Mouse (Mus musculus): ENCODE measurements around the gene Xpo6. TPM values are rescaled to one million over a fixed set of nuclear protein-coding genes. Genes with fewer than 3 reads are reported as not detected.

Xpo6 gene
- polyA plus RNA-seq, 1 experiment from 2014 or later: 20.8 TPM

GRCm38 (mm10) chr7:126168584-126168983 lies 31.7 kb downstream of the Xpo6 start:
- no peak overlapping the region for H3K4me3 ChIP-seq (ENCODE audit: low read depth, low read length)
- TF ChIP-seq CTCF (IDR thresholded peaks at IDR 0.05) (no peak), EP300 (IDR thresholded peaks at IDR 0.05) (no peak)
- no peaks in the 10 kb centered on the region for H3K4me1 ChIP-seq (ENCODE audit: insufficient read depth, low read depth, low read length)
- 78% methylated on average over 6 of the region's 6 CpGs for WGBS
- H3K9me3 ChIP-seq (ENCODE audit: low read length): no peaks in the 10 kb centered on the region
- ATAC-seq (no peak; the same call in 1 of the 2 replicates), DNase-seq (ENCODE audit: low spot score) (peak; percentile 23)
- no peak overlapping the region for H3K4me2 ChIP-seq (replicated peaks; ENCODE audit: low read depth, low read length)
- no peaks in the 10 kb centered on the region for H3K27me3 ChIP-seq (replicated peaks; ENCODE audit: insufficient read depth, low read length)
- H3K36me3 ChIP-seq (ENCODE audit: insufficient read depth, low read length): no peaks in the 10 kb centered on the region
- H3K27ac ChIP-seq (ENCODE audit: low read length): no peak overlapping the region
- no peak overlapping the region for H3K9ac ChIP-seq (replicated peaks; ENCODE audit: low read depth)

GRCm38 (mm10) chr7:126167426-126167825 lies 32.9 kb downstream of the Xpo6 start:
- H3K27ac ChIP-seq (ENCODE audit: low read length): no peak overlapping the region
- no peak overlapping the region for H3K4me3 ChIP-seq (ENCODE audit: low read depth, low read length)
- TF ChIP-seq CTCF (IDR thresholded peaks at IDR 0.05): no peak
- no peak for TF ChIP-seq EP300 (IDR thresholded peaks at IDR 0.05)
- ATAC-seq (no peak), DNase-seq (ENCODE audit: low spot score) (no peak)
- H3K9ac ChIP-seq (replicated peaks; ENCODE audit: low read depth): no peak overlapping the region
- H3K4me2 ChIP-seq (replicated peaks; ENCODE audit: low read depth, low read length): no peak overlapping the region
- no peaks in the 10 kb centered on the region for H3K9me3 ChIP-seq (ENCODE audit: low read length)
- 28% methylated on average over 3 of the region's 3 CpGs for WGBS
- no peaks in the 10 kb centered on the region for H3K36me3 ChIP-seq (ENCODE audit: insufficient read depth, low read length)
- H3K27me3 ChIP-seq (replicated peaks; ENCODE audit: insufficient read depth, low read length): no peaks in the 10 kb centered on the region
- no peaks in the 10 kb centered on the region for H3K4me1 ChIP-seq (ENCODE audit: insufficient read depth, low read depth, low read length)

GRCm38 (mm10) chr7:126166571-126166970 lies 33.7 kb downstream of the Xpo6 start:
- Histone ChIP-seq H3K4me3 (ENCODE audit: low read depth, low read length) (no peak overlapping the region), H3K27ac (ENCODE audit: low read length) (no peak overlapping the region), H3K9me3 (ENCODE audit: low read length) (no peaks in the 10 kb centered on the region), H3K9ac (replicated peaks; ENCODE audit: low read depth) (no peak overlapping the region), H3K4me1 (ENCODE audit: insufficient read depth, low read depth, low read length) (no peaks in the 10 kb centered on the region), H3K36me3 (ENCODE audit: insufficient read depth, low read length) (no peaks in the 10 kb centered on the region), H3K27me3 (replicated peaks; ENCODE audit: insufficient read depth, low read length) (no peaks in the 10 kb centered on the region), H3K4me2 (replicated peaks; ENCODE audit: low read depth, low read length) (no peak overlapping the region)
- TF ChIP-seq CTCF (IDR thresholded peaks at IDR 0.05) (no peak), EP300 (IDR thresholded peaks at IDR 0.05) (no peak)
- ATAC-seq (no peak), DNase-seq (ENCODE audit: low spot score) (no peak)

GRCm38 (mm10) chr7:126158238-126158637 lies 42.1 kb downstream of the Xpo6 start:
- WGBS: 79% methylated on average over 3 of the region's 3 CpGs

GRCm38 (mm10) chr7:126155746-126156145 lies 44.6 kb downstream of the Xpo6 start:
- WGBS: 85% methylated on average over 1 of the region's 1 CpGs
- no peak overlapping the region for H3K4me3 ChIP-seq (ENCODE audit: low read depth, low read length)
- H3K9me3 ChIP-seq (ENCODE audit: low read length): no peaks in the 10 kb centered on the region
- H3K4me2 ChIP-seq (replicated peaks; ENCODE audit: low read depth, low read length): no peak overlapping the region
- TF ChIP-seq EP300 (IDR thresholded peaks at IDR 0.05) (no peak), CTCF (IDR thresholded peaks at IDR 0.05) (no peak)
- DNase-seq (ENCODE audit: low spot score) (no peak), ATAC-seq (no peak)
- no peaks in the 10 kb centered on the region for H3K4me1 ChIP-seq (ENCODE audit: insufficient read depth, low read depth, low read length)
- H3K9ac ChIP-seq (replicated peaks; ENCODE audit: low read depth): no peak overlapping the region
- H3K27ac ChIP-seq (ENCODE audit: low read length): no peak overlapping the region
- peaks cover 22% of the 10 kb centered on the region; the same call in 1 of the 2 replicates for H3K36me3 ChIP-seq (ENCODE audit: insufficient read depth, low read length)
- no peaks in the 10 kb centered on the region for H3K27me3 ChIP-seq (replicated peaks; ENCODE audit: insufficient read depth, low read length)

More at GRCm38 (mm10) chr7:126158238-126158637, 42.1 kb downstream of the Xpo6 start:
- H3K27ac ChIP-seq (ENCODE audit: low read length): no peak overlapping the region
- no peak for ATAC-seq
- no peaks in the 10 kb centered on the region for H3K4me1 ChIP-seq (ENCODE audit: insufficient read depth, low read depth, low read length)
- no peak overlapping the region for H3K4me2 ChIP-seq (replicated peaks; ENCODE audit: low read depth, low read length)
- H3K9ac ChIP-seq (replicated peaks; ENCODE audit: low read depth): no peak overlapping the region
- no peak overlapping the region for H3K4me3 ChIP-seq (ENCODE audit: low read depth, low read length)
- peaks cover 19% of the 10 kb centered on the region; the same call in 1 of the 2 replicates for H3K36me3 ChIP-seq (ENCODE audit: insufficient read depth, low read length)
- H3K9me3 ChIP-seq (ENCODE audit: low read length): no peaks in the 10 kb centered on the region
- no peak for DNase-seq (ENCODE audit: low spot score)
- H3K27me3 ChIP-seq (replicated peaks; ENCODE audit: insufficient read depth, low read length): no peaks in the 10 kb centered on the region
- TF ChIP-seq CTCF (IDR thresholded peaks at IDR 0.05) (no peak), EP300 (IDR thresholded peaks at IDR 0.05) (no peak)

- H3K27ac ChIP-seq (ENCODE audit: low read length): no peak overlapping the region
- no peak overlapping the region for H3K4me2 ChIP-seq (replicated peaks; ENCODE audit: low read depth, low read length)
- DNase-seq (ENCODE audit: low spot score) (no peak), ATAC-seq (no peak)
- peaks cover 13% of the 10 kb centered on the region; the same call in 1 of the 2 replicates for H3K36me3 ChIP-seq (ENCODE audit: insufficient read depth, low read length)
- H3K27me3 ChIP-seq (replicated peaks; ENCODE audit: insufficient read depth, low read length): no peaks in the 10 kb centered on the region
- H3K9ac ChIP-seq (replicated peaks; ENCODE audit: low read depth): no peak overlapping the region
- H3K4me3 ChIP-seq (ENCODE audit: low read depth, low read length): no peak overlapping the region
- H3K9me3 ChIP-seq (ENCODE audit: low read length): no peaks in the 10 kb centered on the region
- TF ChIP-seq CTCF (IDR thresholded peaks at IDR 0.05) (no peak), EP300 (IDR thresholded peaks at IDR 0.05) (no peak)
- no peaks in the 10 kb centered on the region for H3K4me1 ChIP-seq (ENCODE audit: insufficient read depth, low read depth, low read length)
- 89% methylated on average over 5 of the region's 5 CpGs for whole genome bisulfite sequencing
Observed at GRCm38 (mm10) chr7:126154731-126155130, 45.6 kb downstream of the Xpo6 start.

GRCm38 (mm10) chr7:126152324-126152723 lies 48.0 kb downstream of the Xpo6 start:
- Histone ChIP-seq H3K9ac (replicated peaks; ENCODE audit: low read depth) (no peak overlapping the region), H3K4me2 (replicated peaks; ENCODE audit: low read depth, low read length) (no peak overlapping the region), H3K4me3 (ENCODE audit: low read depth, low read length) (no peak overlapping the region), H3K36me3 (ENCODE audit: insufficient read depth, low read length) (peaks cover 18% of the 10 kb centered on the region; the same call in 1 of the 2 replicates), H3K9me3 (ENCODE audit: low read length) (no peaks in the 10 kb centered on the region), H3K4me1 (ENCODE audit: insufficient read depth, low read depth, low read length) (no peaks in the 10 kb centered on the region), H3K27ac (ENCODE audit: low read length) (no peak overlapping the region), H3K27me3 (replicated peaks; ENCODE audit: insufficient read depth, low read length) (no peaks in the 10 kb centered on the region)
- 95% methylated on average over 4 of the region's 4 CpGs for WGBS
- TF ChIP-seq EP300 (IDR thresholded peaks at IDR 0.05) (no peak), CTCF (IDR thresholded peaks at IDR 0.05) (no peak)
- ATAC-seq (no peak), DNase-seq (ENCODE audit: low spot score) (no peak)

Measured in lung, postnatal 0 days (tissue).